In the genomic region with DNA sequence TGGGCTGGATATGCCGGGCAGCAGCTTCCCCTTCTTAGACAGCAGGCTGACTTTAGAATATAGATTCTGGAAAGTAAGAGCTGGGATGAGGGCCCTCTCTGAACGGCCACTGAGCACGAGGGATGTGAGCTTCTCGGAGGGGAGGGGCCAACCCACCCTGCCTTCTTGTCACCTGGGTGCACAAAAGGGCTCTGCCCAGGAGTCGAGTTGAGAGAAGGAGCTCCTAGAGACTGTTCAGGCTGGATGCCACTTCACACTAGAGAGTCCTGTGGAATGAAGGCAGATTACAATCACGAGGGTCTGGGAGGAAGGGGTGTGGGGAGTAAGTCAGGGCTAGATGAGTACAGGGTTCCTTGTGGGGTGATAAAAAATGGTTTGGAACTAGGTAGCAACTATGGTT, we compare ENCODE assay signal across 17 mouse cellular contexts. TPM values are rescaled to one million over a fixed set of nuclear protein-coding genes. Genes with fewer than 3 reads are reported as not detected.
DNase-seq lines count a peak whose midpoint lies in the region; ATAC-seq and TF ChIP-seq lines count a peak whose summit lies in the region.
"Had no signal": no experiment of that assay in that cellular context is flagged by ENCODE, and none has a peak within 500 bp of the region (broad histone marks: within the 10 kb centered on the region; RNA-seq: fewer than 3 reads in every experiment).

No protein-coding gene starts in this region.

- no peaks in the 10 kb centered on the region for H3K27me3 ChIP-seq in intestine, postnatal 0 days (replicated peaks; ENCODE audit: control insufficient read depth, insufficient read depth, low read length)
- H3K27me3 ChIP-seq in intestine, embryonic 15.5 days (replicated peaks), result no peaks in the 10 kb centered on the region
- H3K27me3 ChIP-seq in testis, adult 2 months (ENCODE audit: control insufficient read depth, insufficient read depth, low read length), result no peaks in the 10 kb centered on the region
- H3K27me3 ChIP-seq: hindbrain, embryonic 13.5 days; limb, embryonic 12.5 days; neural tube, embryonic 13.5 days had no signal

- no peak overlapping the region for H3K4me3 ChIP-seq in gastrocnemius, adult 2 months
- no peak overlapping the region for H3K4me3 ChIP-seq in intestine, postnatal 0 days (ENCODE audit: low read depth, low read length)
- no peak overlapping the region for H3K4me3 ChIP-seq in intestine, embryonic 15.5 days (replicated peaks)
- peak overlapping the region; percentile 44 for H3K4me3 ChIP-seq in testis, adult 2 months (ENCODE audit: control insufficient read depth, low read depth, low read length)
- H3K4me3 ChIP-seq: hindbrain, embryonic 13.5 days; layer of hippocampus, adult 2 months; limb, embryonic 12.5 days; neural tube, embryonic 13.5 days had no signal

- no peaks in the 10 kb centered on the region for H3K36me3 ChIP-seq in intestine, postnatal 0 days (ENCODE audit: control insufficient read depth, insufficient read depth)
- no peaks in the 10 kb centered on the region for H3K36me3 ChIP-seq in intestine, embryonic 15.5 days
- no peaks in the 10 kb centered on the region for H3K36me3 ChIP-seq in testis, adult 2 months (ENCODE audit: control insufficient read depth, insufficient read depth, low read length)
- H3K36me3 ChIP-seq: hindbrain, embryonic 13.5 days; neural tube, embryonic 13.5 days had no signal

- H3K4me1 ChIP-seq in intestine, postnatal 0 days (replicated peaks; ENCODE audit: control insufficient read depth, insufficient read depth, low read length), result peaks cover 25% of the 10 kb centered on the region
- peaks cover 61% of the 10 kb centered on the region for H3K4me1 ChIP-seq in intestine, embryonic 15.5 days (replicated peaks)
- peaks cover 9% of the 10 kb centered on the region for H3K4me1 ChIP-seq in testis, adult 2 months (ENCODE audit: control insufficient read depth, insufficient read depth, low read length)

- no peak for ATAC-seq in intestine, postnatal 0 days
- ATAC-seq in intestine, embryonic 15.5 days, result no peak
- ATAC-seq: intestine, embryonic 16.5 days had no signal

- TF ChIP-seq CTCF in gastrocnemius, adult 2 months (IDR thresholded peaks at IDR 0.05), result no peak
- TF ChIP-seq CTCF in intestine, postnatal 0 days (IDR thresholded peaks at IDR 0.05; ENCODE audit: low read depth), result no peak
- TF ChIP-seq CTCF in testis, adult 2 months (IDR thresholded peaks at IDR 0.05; ENCODE audit: control insufficient read depth, insufficient read depth, insufficient replicate concordance, low read depth, low read length), result no peak

- no peak for DNase-seq in gastrocnemius, adult 2 months
- no peak for DNase-seq in gastrocnemius, postnatal 14 days
- DNase-seq in testis, postnatal 10 days (ENCODE audit: low spot score), result no peak
- no peak for DNase-seq in spleen, adult 18-20 months
- no peak for DNase-seq in right cerebral cortex, postnatal 4 days
- DNase-seq: adrenal gland, adult 2 months; cerebellum, postnatal 14 days; kidney, postnatal 10 days; thymus, adult 2 months had no signal

- H3K9me3 ChIP-seq in intestine, postnatal 0 days (ENCODE audit: control insufficient read depth), result no peaks in the 10 kb centered on the region
- no peaks in the 10 kb centered on the region for H3K9me3 ChIP-seq in intestine, embryonic 15.5 days
- H3K9me3 ChIP-seq: hindbrain, embryonic 13.5 days; limb, embryonic 12.5 days; neural tube, embryonic 13.5 days had no signal

- no peak for TF ChIP-seq POLR2A in testis, adult 2 months (IDR thresholded peaks at IDR 0.05; ENCODE audit: control insufficient read depth, low read depth, low read length)

- 0 out of 2 replicates have a peak overlapping the region, but pooled peaks have one; percentile 7 for H3K9ac ChIP-seq in intestine, postnatal 0 days (ENCODE audit: low read depth, low read length)
- H3K9ac ChIP-seq in intestine, embryonic 15.5 days, result no peak overlapping the region
- H3K9ac ChIP-seq: hindbrain, embryonic 13.5 days; limb, embryonic 12.5 days; neural tube, embryonic 13.5 days had no signal

- 63% methylated on average over 6 of the region's 6 CpGs for WGBS in intestine, postnatal 0 days
- 64% methylated on average over 6 of the region's 6 CpGs for WGBS in intestine, embryonic 15.5 days

- peak overlapping the region; percentile 53 for H3K27ac ChIP-seq in gastrocnemius, adult 2 months
- peak overlapping the region; percentile 22; the same call in 1 of the 2 replicates for H3K27ac ChIP-seq in intestine, postnatal 0 days (ENCODE audit: low read depth, low read length)
- H3K27ac ChIP-seq in intestine, embryonic 15.5 days, result no peak overlapping the region
- no peak overlapping the region for H3K27ac ChIP-seq in testis, adult 2 months (ENCODE audit: control insufficient read depth, insufficient read depth, low read depth, low read length)
- H3K27ac ChIP-seq: hindbrain, embryonic 13.5 days; layer of hippocampus, adult 2 months; limb, embryonic 12.5 days; neural tube, embryonic 13.5 days had no signal

- no peak overlapping the region for H3K4me2 ChIP-seq in intestine, postnatal 0 days (replicated peaks; ENCODE audit: low read depth)
- no peak overlapping the region for H3K4me2 ChIP-seq in intestine, embryonic 15.5 days (replicated peaks)
- H3K4me2 ChIP-seq: hindbrain, embryonic 13.5 days; limb, embryonic 12.5 days; neural tube, embryonic 13.5 days had no signal

- intact Hi-C loops in gastrocnemius, adult 2 months (cut with DNase I), result loop anchor here (5.0 kb wide), 1 partner anchor 55 kb away; no protein-coding TSS in a partner anchor
- intact Hi-C loops in gastrocnemius, postnatal 14 days (cut with DNase I; ENCODE audit: low total_unique reads), result no loop called here

RNA-seq across cellular contexts. Expression of a gene that starts 5.6 kb away (rescaled TPM):
- total RNA-seq in gastrocnemius, adult 2 months (2021), result 10 to 100 TPM in 1 of 2 experiments, 1 to 10 TPM in 1; 4.9 to 10.7 TPM
- total RNA-seq in gastrocnemius, postnatal 14 days (2021), result 10 to 100 TPM; 15.4 to 16.6 TPM
- polyA plus RNA-seq in intestine, postnatal 0 days (2015; fragmentation: Nextera tagmentation; extraction: Ambion mirVana), result 70.9 and 84.5 TPM in 2 replicates
- 102 and 104 TPM in 2 replicates for polyA plus RNA-seq in intestine, embryonic 15.5 days (2015; fragmentation: Nextera tagmentation; extraction: Ambion mirVana)
- 3.3 and 4.0 TPM in 2 replicates for polyA plus RNA-seq in testis, adult 2 months (2012; rRNA removed)

Comparison
In these comparisons a context has a peak if more than half of its experiments do, and no peak if none do; other contexts are left out.
1. H3K27ac ChIP-seq: peak in gastrocnemius, adult 2 months (single experiment) and intestine, postnatal 0 days (single experiment); none in intestine, embryonic 15.5 days (single experiment) and testis, adult 2 months (single experiment).
2. RNA of a gene that starts 5.6 kb away (polyA plus RNA-seq): 102 to 104 TPM in intestine, embryonic 15.5 days and 70.9 to 84.5 TPM in intestine, postnatal 0 days; 3.3 to 4.0 TPM in testis, adult 2 months; every median in the first group is over 10 times any median in the second.